Mouse (Mus musculus): ENCODE measurements at regions not wholly inside any gene's neighbourhood (a gene's known extent, or its start where the extent isn't known, plus 50 kb on each side); places are given as distances from the start of the nearest gene placed in this dataset.

GRCm38 (mm10) chr7:136832419-136832818 lies 62.0 kb upstream of the Mgmt start:
- Histone ChIP-seq H3K27ac (no peak overlapping the region), H3K4me3 (no peak overlapping the region), H3K27me3 (peaks cover 10% of the 10 kb centered on the region; the same call in 1 of the 2 replicates), H3K36me3 (no peaks in the 10 kb centered on the region), H3K9ac (no peak overlapping the region), H3K4me1 (no peaks in the 10 kb centered on the region), H3K9me3 (no peaks in the 10 kb centered on the region), H3K4me2 (no peak overlapping the region)
- ATAC-seq (ENCODE audit: borderline replicate concordance, extremely low read depth, low FRiP score, low TSS enrichment), result no peak
- WGBS, result 55% methylated on average over 7 of the region's 7 CpGs

DNA sequence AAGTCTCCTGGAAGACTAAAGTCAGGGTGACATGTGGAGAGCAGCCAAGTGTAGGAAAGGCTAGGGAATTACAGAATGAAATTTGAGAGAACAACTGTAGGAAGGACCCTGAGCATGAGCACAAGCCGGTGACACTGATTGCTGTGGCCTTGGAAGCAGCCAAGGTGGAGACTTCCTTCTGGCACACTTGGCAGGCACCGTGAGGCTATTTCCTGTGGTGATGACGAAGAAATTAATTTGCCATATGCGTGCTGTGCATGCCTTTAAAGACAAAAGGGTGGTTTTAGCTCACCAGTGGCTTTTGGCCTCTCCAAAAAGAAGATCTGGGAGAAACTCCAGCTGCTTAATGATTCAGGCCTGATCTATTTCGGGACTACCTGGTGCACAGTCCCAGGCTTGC lies 55.4 kb upstream of the Mgmt start:
- no peak overlapping the region for H3K27ac ChIP-seq

DNA sequence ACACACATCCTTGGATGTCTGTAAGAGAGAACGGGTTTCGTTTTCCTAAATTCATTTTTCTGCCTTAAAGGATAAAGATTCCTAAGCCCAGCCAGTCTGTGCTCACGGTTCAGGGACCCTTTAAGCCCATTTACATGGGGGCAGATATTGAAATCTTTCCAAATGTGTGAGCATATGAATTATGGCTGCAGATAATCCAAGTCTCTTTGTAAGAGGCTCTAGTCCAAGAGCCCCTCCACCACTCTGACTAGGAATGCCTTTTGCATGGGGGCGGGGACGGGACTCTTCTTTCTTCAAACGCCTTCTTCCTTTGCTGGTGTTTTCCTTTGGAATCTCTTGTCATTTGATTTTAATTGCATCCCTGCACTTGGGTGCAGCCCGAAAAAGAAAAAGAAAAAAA lies 54.2 kb upstream of the Mgmt start:
- no peak overlapping the region for H3K27ac ChIP-seq
- no peak overlapping the region for H3K9ac ChIP-seq
- WGBS, result 56% methylated on average over 7 of the region's 7 CpGs
- H3K36me3 ChIP-seq, result no peaks in the 10 kb centered on the region
- no peak for ATAC-seq (ENCODE audit: borderline replicate concordance, extremely low read depth, low FRiP score, low TSS enrichment)
- H3K4me3 ChIP-seq, result no peak overlapping the region
- H3K27me3 ChIP-seq, result no peaks in the 10 kb centered on the region
- no peaks in the 10 kb centered on the region; the same call in 1 of the 2 replicates for H3K4me1 ChIP-seq
- no peak overlapping the region for H3K4me2 ChIP-seq
- H3K9me3 ChIP-seq, result no peaks in the 10 kb centered on the region

More for the DNA sequence above, 55.4 kb upstream of the Mgmt start:
- ATAC-seq (ENCODE audit: borderline replicate concordance, extremely low read depth, low FRiP score, low TSS enrichment), result no peak
- Histone ChIP-seq H3K27me3 (no peaks in the 10 kb centered on the region), H3K4me1 (no peaks in the 10 kb centered on the region; the same call in 1 of the 2 replicates), H3K4me2 (no peak overlapping the region), H3K9me3 (no peaks in the 10 kb centered on the region), H3K9ac (no peak overlapping the region), H3K36me3 (no peaks in the 10 kb centered on the region), H3K4me3 (no peak overlapping the region)
- 39% methylated on average over 5 of the region's 5 CpGs for WGBS

DNA sequence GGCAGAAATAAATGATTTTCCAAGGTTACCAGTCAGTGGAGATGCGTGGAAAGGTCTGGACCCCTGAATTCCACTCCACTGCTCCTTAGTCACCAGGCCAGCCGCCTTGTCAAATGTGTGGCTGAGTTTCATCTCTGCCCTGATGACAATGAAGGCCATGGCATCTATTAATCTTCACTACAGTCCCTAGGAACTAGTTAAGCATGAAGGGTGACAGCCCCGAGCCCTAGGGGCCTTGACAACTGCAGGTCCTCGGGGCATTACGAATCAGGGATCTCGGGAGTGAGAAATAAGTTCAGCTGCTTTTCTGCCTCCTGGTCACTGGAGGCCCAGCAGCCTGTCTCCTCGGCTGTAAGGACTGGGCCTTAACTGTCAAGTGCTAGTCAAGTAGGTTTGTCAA lies 51.7 kb upstream of the Mgmt start:
- Histone ChIP-seq H3K27ac (no peak overlapping the region), H3K9ac (no peak overlapping the region), H3K4me3 (no peak overlapping the region), H3K4me2 (no peak overlapping the region), H3K4me1 (peaks cover 5% of the 10 kb centered on the region; the same call in 1 of the 2 replicates), H3K36me3 (no peaks in the 10 kb centered on the region), H3K27me3 (no peaks in the 10 kb centered on the region), H3K9me3 (no peaks in the 10 kb centered on the region)
- 58% methylated on average over 7 of the region's 7 CpGs for WGBS
- no peak for ATAC-seq (ENCODE audit: borderline replicate concordance, extremely low read depth, low FRiP score, low TSS enrichment)

DNA sequence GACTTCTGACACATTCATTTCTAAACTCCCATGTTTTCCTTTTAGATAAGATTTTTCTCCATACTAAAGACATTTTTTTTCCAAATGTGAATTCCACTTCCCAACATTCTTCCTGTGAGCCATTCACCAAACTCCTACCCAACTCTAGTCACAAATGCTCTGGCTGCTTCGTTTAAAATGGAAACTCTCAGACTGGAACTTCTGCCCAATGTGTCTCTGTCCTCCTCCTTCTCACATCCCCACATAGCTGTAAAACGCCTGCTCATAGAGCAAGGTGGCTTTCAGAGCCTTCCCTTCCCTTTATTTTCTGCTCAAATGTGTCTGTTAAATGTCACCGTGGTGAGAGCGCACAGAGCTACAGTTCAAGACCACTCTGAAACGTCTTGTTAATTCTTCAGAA lies 50.1 kb upstream of the Mgmt start:
- WGBS, result 37% methylated on average over 5 of the region's 5 CpGs
- Histone ChIP-seq H3K4me1 (peaks cover 10% of the 10 kb centered on the region; the same call in 1 of the 2 replicates), H3K27me3 (no peaks in the 10 kb centered on the region), H3K9me3 (no peaks in the 10 kb centered on the region), H3K27ac (no peak overlapping the region), H3K4me3 (no peak overlapping the region), H3K4me2 (no peak overlapping the region), H3K36me3 (no peaks in the 10 kb centered on the region), H3K9ac (no peak overlapping the region)
- no peak for ATAC-seq (ENCODE audit: borderline replicate concordance, extremely low read depth, low FRiP score, low TSS enrichment)
